In genomic region chr11:95252104-95252503, GRCm38 (mm10) we compare ENCODE assay signal across 19 mouse cellular contexts. TPM values are rescaled to one million over a fixed set of nuclear protein-coding genes. Genes with fewer than 3 reads are reported as not detected.
DNase-seq lines count a peak whose midpoint lies in the region; ATAC-seq and TF ChIP-seq lines count a peak whose summit lies in the region.
"Had no signal": no experiment of that assay in that cellular context is flagged by ENCODE, and none has a peak within 500 bp of the region (broad histone marks: within the 10 kb centered on the region; RNA-seq: fewer than 3 reads in every experiment).

No protein-coding gene starts in this region.

- DNase-seq in kidney, adult 2 months: peak; percentile 84
- DNase-seq in kidney, postnatal 4 days: peak; percentile 39 to 70
- peak; percentile 44 for DNase-seq in skeletal muscle tissue, adult 2 months (ENCODE audit: low read depth, low spot score)
- no peak for DNase-seq in left cerebral cortex, postnatal 10 days (ENCODE audit: extremely low spot score in 1 of 2, low spot score in 2 of 2)
- no peak for DNase-seq in forebrain, embryonic 14.5 days (ENCODE audit: low spot score)
- DNase-seq in right cerebral cortex, adult 18-20 months: no peak
- DNase-seq: cerebellum, adult 8-10 months; lung, postnatal 14 days; thymus, adult 18-20 months had no signal

- no peak for TF ChIP-seq CTCF in kidney, adult 2 months (conservative IDR thresholded peaks at IDR 0.05; ENCODE audit: insufficient read depth, insufficient read length, low read depth, low read length)

- no peaks in the 10 kb centered on the region; the same call in none of the 2 replicates for H3K27me3 ChIP-seq in hindbrain, embryonic 16.5 days (replicated peaks; ENCODE audit: control insufficient read depth, insufficient read depth, low read length)
- H3K27me3 ChIP-seq in hindbrain, embryonic 12.5 days: peaks cover 19% of the 10 kb centered on the region; the same call in 1 of the 2 replicates
- H3K27me3 ChIP-seq in kidney, adult 2 months (replicated peaks; ENCODE audit: control insufficient read depth, insufficient read depth, low read length): no peaks in the 10 kb centered on the region
- H3K27me3 ChIP-seq in forebrain, embryonic 14.5 days (replicated peaks; ENCODE audit: control insufficient read depth, insufficient read depth, low read length): no peaks in the 10 kb centered on the region

- 86% methylated on average over 6 of the region's 6 CpGs for WGBS in hindbrain, embryonic 16.5 days
- WGBS in hindbrain, embryonic 12.5 days: 78% methylated on average over 6 of the region's 6 CpGs
- WGBS in kidney, adult 2 months: 56% methylated on average over 6 of the region's 6 CpGs
- 85% methylated on average over 6 of the region's 6 CpGs for WGBS in forebrain, embryonic 14.5 days

- no peaks in the 10 kb centered on the region; the same call in 1 of the 2 replicates for H3K4me1 ChIP-seq in hindbrain, embryonic 16.5 days (ENCODE audit: control insufficient read depth, insufficient read depth, low read depth, low read length)
- H3K4me1 ChIP-seq in hindbrain, embryonic 12.5 days: 0 out of 2 replicates have a peak, but pooled peaks cover 2% of the 10 kb centered on the region
- H3K4me1 ChIP-seq in kidney, adult 2 months (ENCODE audit: control insufficient read depth, insufficient read depth, low read length): no peaks in the 10 kb centered on the region
- peaks cover 2% of the 10 kb centered on the region; the same call in 1 of the 2 replicates for H3K4me1 ChIP-seq in forebrain, embryonic 14.5 days (ENCODE audit: control insufficient read depth, insufficient read depth, low read length)

- no peak overlapping the region for H3K4me3 ChIP-seq in hindbrain, embryonic 16.5 days (ENCODE audit: low read length)
- H3K4me3 ChIP-seq in hindbrain, embryonic 12.5 days: no peak overlapping the region
- no peak overlapping the region for H3K4me3 ChIP-seq in kidney, adult 2 months (ENCODE audit: insufficient read depth, low read depth, low read length)
- no peak overlapping the region for H3K4me3 ChIP-seq in forebrain, embryonic 14.5 days (ENCODE audit: low read depth, low read length)
- H3K4me3 ChIP-seq: forebrain, embryonic 10.5 days; limb, embryonic 12.5 days; midbrain, embryonic 10.5 days had no signal

- no peak for TF ChIP-seq POLR2A in kidney, adult 2 months (IDR thresholded peaks at IDR 0.05; ENCODE audit: low read depth, low read length)

- H3K4me2 ChIP-seq in hindbrain, embryonic 16.5 days (ENCODE audit: low read length): no peak overlapping the region
- no peak overlapping the region for H3K4me2 ChIP-seq in hindbrain, embryonic 12.5 days (replicated peaks)
- H3K4me2 ChIP-seq in forebrain, embryonic 14.5 days (ENCODE audit: low read length): no peak overlapping the region
- H3K4me2 ChIP-seq: limb, embryonic 12.5 days had no signal

- 0 out of 2 replicates have a peak, but pooled peaks cover 2% of the 10 kb centered on the region for H3K9me3 ChIP-seq in hindbrain, embryonic 16.5 days (ENCODE audit: control insufficient read depth, low read length)
- no peaks in the 10 kb centered on the region for H3K9me3 ChIP-seq in hindbrain, embryonic 12.5 days (replicated peaks)
- H3K9me3 ChIP-seq in forebrain, embryonic 14.5 days (replicated peaks; ENCODE audit: control insufficient read depth, low read length): no peaks in the 10 kb centered on the region
- H3K9me3 ChIP-seq: limb, embryonic 12.5 days had no signal

- no peaks in the 10 kb centered on the region for H3K36me3 ChIP-seq in hindbrain, embryonic 16.5 days (ENCODE audit: control insufficient read depth, insufficient read depth, low read length)
- H3K36me3 ChIP-seq in hindbrain, embryonic 12.5 days: no peaks in the 10 kb centered on the region
- no peaks in the 10 kb centered on the region for H3K36me3 ChIP-seq in kidney, adult 2 months (ENCODE audit: control insufficient read depth, insufficient read depth, low read length)
- H3K36me3 ChIP-seq in forebrain, embryonic 14.5 days (ENCODE audit: control insufficient read depth, insufficient read depth, low read length): no peaks in the 10 kb centered on the region
- H3K36me3 ChIP-seq: forebrain, embryonic 10.5 days; limb, embryonic 12.5 days; midbrain, embryonic 10.5 days had no signal

- intact Hi-C loops in left cerebral cortex, postnatal 10 days (cut with DNase I): no loop called here

- no peak overlapping the region for H3K9ac ChIP-seq in hindbrain, embryonic 16.5 days (ENCODE audit: low read depth, low read length)
- no peak overlapping the region for H3K9ac ChIP-seq in hindbrain, embryonic 12.5 days
- H3K9ac ChIP-seq in forebrain, embryonic 14.5 days (ENCODE audit: low read length): no peak overlapping the region
- H3K9ac ChIP-seq: limb, embryonic 12.5 days had no signal

- H3K27ac ChIP-seq in hindbrain, embryonic 16.5 days (ENCODE audit: low read depth, low read length): no peak overlapping the region
- H3K27ac ChIP-seq in hindbrain, embryonic 12.5 days: no peak overlapping the region
- peak overlapping the region; percentile 43; the same call in 1 of the 2 replicates for H3K27ac ChIP-seq in kidney, adult 2 months (ENCODE audit: insufficient read depth, low read depth, low read length)
- H3K27ac ChIP-seq in forebrain, embryonic 14.5 days (ENCODE audit: low read depth, low read length): no peak overlapping the region
- H3K27ac ChIP-seq: forebrain, embryonic 10.5 days; limb, embryonic 12.5 days; midbrain, embryonic 10.5 days had no signal

- peak; percentile 21; the same call in 1 of the 2 replicates for ATAC-seq in hindbrain, embryonic 16.5 days
- no peak for ATAC-seq in hindbrain, embryonic 12.5 days (ENCODE audit: low FRiP score)
- no peak for ATAC-seq in forebrain, embryonic 14.5 days

RNA-seq across cellular contexts. Expression of gene Tac4, which starts 9.2 kb away (rescaled TPM):
- not detected in 2 replicates for polyA plus RNA-seq in hindbrain, embryonic 16.5 days (2015; fragmentation: Nextera tagmentation; extraction: Ambion mirVana)
- polyA plus RNA-seq in hindbrain, embryonic 12.5 days (2016; fragmentation: Nextera tagmentation; extraction: Ambion mirVana): 0.18 and 0.22 TPM in 2 replicates
- polyA plus RNA-seq in kidney, adult 2 months (2012; rRNA removed): 0.09 TPM in 1 of 2 replicates, not detected in the other
- not detected for total RNA-seq in left cerebral cortex, postnatal 10 days (2021)
- polyA plus RNA-seq in forebrain, embryonic 14.5 days (2014; fragmentation: Nextera tagmentation; extraction: Ambion mirVana): not detected in 2 replicates
- total RNA-seq: gastrocnemius, adult 18-20 months; layer of hippocampus, postnatal 10 days had no signal
- polyA plus RNA-seq: brain, embryonic 14.5 days; embryonic facial prominence, embryonic 11.5 days; forebrain, embryonic 10.5 days; heart, embryonic 14.5 days; limb, embryonic 12.5 days; midbrain, embryonic 10.5 days had no signal

RNA-seq across cellular contexts. Expression of gene Kat7, which starts 57.9 kb away (rescaled TPM):
- 61.5 and 67.2 TPM in 2 replicates for polyA plus RNA-seq in hindbrain, embryonic 16.5 days (2015; fragmentation: Nextera tagmentation; extraction: Ambion mirVana)
- polyA plus RNA-seq in hindbrain, embryonic 12.5 days (2016; fragmentation: Nextera tagmentation; extraction: Ambion mirVana): 71.8 and 73.6 TPM in 2 replicates
- 27.3 and 30.0 TPM in 2 replicates for polyA plus RNA-seq in kidney, adult 2 months (2012; rRNA removed)
- 10 to 100 TPM; 59.1 to 60.9 TPM for total RNA-seq in left cerebral cortex, postnatal 10 days (2021)
- polyA plus RNA-seq in forebrain, embryonic 14.5 days (2014; fragmentation: Nextera tagmentation; extraction: Ambion mirVana): 66.5 and 68.0 TPM in 2 replicates

Comparison
In these comparisons a context has a peak if more than half of its experiments do, and no peak if none do; other contexts are left out.
1. DNase-seq: peak in kidney, adult 2 months (single experiment), kidney, postnatal 4 days (2 of 2) and skeletal muscle tissue, adult 2 months (single experiment); none in left cerebral cortex, postnatal 10 days (0 of 2), forebrain, embryonic 14.5 days (single experiment) and right cerebral cortex, adult 18-20 months (single experiment).